Comparison of ENCODE assay signal across 8 mouse cellular contexts in genomic region chr4:48634058-48634457, GRCm38 (mm10). TPM values are rescaled to one million over a fixed set of nuclear protein-coding genes. Genes with fewer than 3 reads are reported as not detected.
DNase-seq lines count a peak whose midpoint lies in the region; ATAC-seq and TF ChIP-seq lines count a peak whose summit lies in the region.

No protein-coding gene starts in this region.

- H3K4me3 ChIP-seq in bone marrow macrophage, adult 2 months (ENCODE audit: insufficient read depth, low read length): no peak overlapping the region
- H3K4me3 ChIP-seq in hindbrain, embryonic 12.5 days: no peak overlapping the region
- H3K4me3 ChIP-seq in midbrain, embryonic 16.5 days (ENCODE audit: low read depth, low read length): no peak overlapping the region

- TF ChIP-seq CTCF in bone marrow macrophage, adult 2 months (IDR thresholded peaks at IDR 0.05; ENCODE audit: low read depth, low read length): peak; percentile 33; the same call in 1 of the 2 replicates

- no peaks in the 10 kb centered on the region for H3K27me3 ChIP-seq in hindbrain, embryonic 12.5 days
- no peaks in the 10 kb centered on the region for H3K27me3 ChIP-seq in midbrain, embryonic 16.5 days (ENCODE audit: control insufficient read depth, insufficient read depth, low read depth, low read length)

- no peak for TF ChIP-seq POLR2A in bone marrow macrophage, adult 2 months (IDR thresholded peaks at IDR 0.05; ENCODE audit: borderline replicate concordance, low read depth, low read length)

- 80% methylated on average over 2 of the region's 2 CpGs for WGBS in hindbrain, embryonic 12.5 days
- WGBS in midbrain, embryonic 16.5 days: 81% methylated on average over 2 of the region's 2 CpGs

- H3K9ac ChIP-seq in hindbrain, embryonic 12.5 days: no peak overlapping the region
- H3K9ac ChIP-seq in midbrain, embryonic 16.5 days (ENCODE audit: low read depth, low read length): no peak overlapping the region

- H3K4me2 ChIP-seq in hindbrain, embryonic 12.5 days (replicated peaks): no peak overlapping the region
- no peak overlapping the region for H3K4me2 ChIP-seq in midbrain, embryonic 16.5 days (ENCODE audit: low read length)

- H3K9me3 ChIP-seq in hindbrain, embryonic 12.5 days (replicated peaks): no peaks in the 10 kb centered on the region
- H3K9me3 ChIP-seq in midbrain, embryonic 16.5 days (replicated peaks; ENCODE audit: control insufficient read depth, low read length, poor library complexity, severe bottlenecking): no peaks in the 10 kb centered on the region

- 0 out of 2 replicates have a peak, but pooled peaks have one; percentile 15 for ATAC-seq in hindbrain, embryonic 12.5 days (ENCODE audit: low FRiP score)
- peak; percentile 14; the same call in 1 of the 2 replicates for ATAC-seq in midbrain, embryonic 16.5 days

- H3K27ac ChIP-seq in bone marrow macrophage, adult 2 months (ENCODE audit: insufficient read depth, low read depth, low read length): no peak overlapping the region
- no peak overlapping the region for H3K27ac ChIP-seq in hindbrain, embryonic 12.5 days
- H3K27ac ChIP-seq in midbrain, embryonic 16.5 days (ENCODE audit: low read length): no peak overlapping the region

- DNase-seq in left cerebral cortex, postnatal 4 days: peak; percentile 18
- DNase-seq in left cerebral cortex, postnatal 36 days (ENCODE audit: low spot score in 2 of 2): no peak
- no peak for DNase-seq in ovary, adult 18-20 months (ENCODE audit: low spot score)
- DNase-seq in left cerebral cortex, adult 9 months (ENCODE audit: low spot score in 2 of 2): no peak
- no peak for DNase-seq in urinary bladder, postnatal 25 days (ENCODE audit: low spot score)

- H3K4me1 ChIP-seq in bone marrow macrophage, adult 2 months (ENCODE audit: control insufficient read depth, insufficient read depth, low read length): no peaks in the 10 kb centered on the region
- H3K4me1 ChIP-seq in hindbrain, embryonic 12.5 days: peaks cover 3% of the 10 kb centered on the region; the same call in 1 of the 2 replicates
- H3K4me1 ChIP-seq in midbrain, embryonic 16.5 days (ENCODE audit: control insufficient read depth, insufficient read depth, low read length): no peaks in the 10 kb centered on the region

- intact Hi-C loops in left cerebral cortex, postnatal 4 days (cut with DNase I): no loop called here
- intact Hi-C loops in left cerebral cortex, postnatal 36 days (cut with DNase I): no loop called here

- H3K36me3 ChIP-seq in hindbrain, embryonic 12.5 days: peaks cover 43% of the 10 kb centered on the region
- H3K36me3 ChIP-seq in midbrain, embryonic 16.5 days (ENCODE audit: control insufficient read depth, insufficient read depth, low read length): peaks cover 13% of the 10 kb centered on the region

RNA-seq across cellular contexts. Expression of gene Cavin4, which starts 29.3 kb away (rescaled TPM):
- total RNA-seq in left cerebral cortex, postnatal 4 days (2021): 1 to 10 TPM; 4.1 to 4.3 TPM
- 1 to 10 TPM; 1.4 to 2.3 TPM for total RNA-seq in left cerebral cortex, postnatal 36 days (2021)
- not detected in 2 replicates for polyA plus RNA-seq in bone marrow macrophage, adult 2 months (2012; ENCODE audit: insufficient read depth, insufficient read length, missing spikeins)
- polyA plus RNA-seq in hindbrain, embryonic 12.5 days (2016; fragmentation: Nextera tagmentation; extraction: Ambion mirVana): 2.6 and 3.4 TPM in 2 replicates
- polyA plus RNA-seq in midbrain, embryonic 16.5 days (2015; fragmentation: Nextera tagmentation; extraction: Ambion mirVana): 1.2 and 1.5 TPM in 2 replicates

RNA-seq across cellular contexts. Expression of gene Tmeff1, which starts 49.1 kb away (rescaled TPM):
- total RNA-seq in left cerebral cortex, postnatal 4 days (2021): 100 to 1,000 TPM; 234 TPM
- total RNA-seq in left cerebral cortex, postnatal 36 days (2021): 100 to 1,000 TPM; 114 to 135 TPM
- polyA plus RNA-seq in bone marrow macrophage, adult 2 months (2012; ENCODE audit: insufficient read depth, insufficient read length, missing spikeins): 0.47 TPM in 1 of 2 replicates, not detected in the other
- polyA plus RNA-seq in hindbrain, embryonic 12.5 days (2016; fragmentation: Nextera tagmentation; extraction: Ambion mirVana): 295 and 300 TPM in 2 replicates
- polyA plus RNA-seq in midbrain, embryonic 16.5 days (2015; fragmentation: Nextera tagmentation; extraction: Ambion mirVana): 228 and 263 TPM in 2 replicates

Comparison
In these comparisons a context has a peak if more than half of its experiments do, and no peak if none do; other contexts are left out.
1. RNA of gene Tmeff1, which starts 49.1 kb away (polyA plus RNA-seq): 295 to 300 TPM in hindbrain, embryonic 12.5 days and 228 to 263 TPM in midbrain, embryonic 16.5 days; 0.47 TPM in bone marrow macrophage, adult 2 months; every median in the first group is over 100 times any median in the second.